Mouse (Mus musculus): ENCODE results near the gene Stmn3.

Gene Stmn3

GRCm38 (mm10) chr2:181286629-181287337, 27.5 kb downstream of the Stmn3 start:
- peak; percentile 10 for DNase-seq (ENCODE audit: inconsistent ontology term)

DNA sequence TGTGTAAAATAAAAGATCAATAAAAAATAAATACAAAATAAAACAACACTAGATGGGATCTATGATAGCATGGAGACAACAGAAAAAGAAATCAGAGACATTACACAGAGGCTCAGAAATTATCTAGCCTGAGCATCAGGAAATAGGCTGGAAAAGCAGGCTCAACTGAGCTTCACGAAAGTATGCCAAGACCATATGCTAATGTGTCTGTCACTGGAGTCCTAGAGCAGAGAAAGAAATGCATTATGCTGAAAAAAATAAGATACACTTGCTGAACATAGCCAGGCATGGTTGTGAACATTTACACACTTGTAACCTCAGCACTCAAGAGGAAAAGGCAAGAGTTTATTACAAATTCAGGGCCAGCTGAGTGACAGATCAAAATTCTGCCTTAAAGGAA, 34.3 kb downstream of the Stmn3 start:
- DNase-seq (ENCODE audit: inconsistent ontology term) = no peak

GRCm38 (mm10) chr2:181277866-181278265, 36.4 kb downstream of the Stmn3 start:
- no peak for DNase-seq (ENCODE audit: inconsistent ontology term)

DNA sequence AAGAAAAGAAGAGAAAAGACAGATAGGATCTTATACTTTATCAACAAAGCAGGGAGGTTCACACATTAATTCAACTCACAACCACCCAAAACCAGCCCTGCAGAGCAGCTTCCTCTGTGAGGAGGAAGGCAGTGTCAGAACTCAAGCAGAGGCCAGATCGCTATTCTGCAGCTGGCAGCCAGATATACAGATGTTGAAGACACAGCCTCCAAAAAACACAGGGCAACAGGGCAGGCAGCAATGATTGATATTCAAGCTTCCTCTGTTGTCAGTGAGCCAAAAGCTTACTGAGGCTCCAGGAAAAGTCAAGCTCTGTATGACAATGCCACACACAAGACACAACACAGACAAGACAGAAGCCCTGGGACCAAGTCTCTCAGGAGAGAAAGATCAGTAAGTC, 37.5 kb downstream of the Stmn3 start:
- no peak for DNase-seq (ENCODE audit: inconsistent ontology term)

DNA sequence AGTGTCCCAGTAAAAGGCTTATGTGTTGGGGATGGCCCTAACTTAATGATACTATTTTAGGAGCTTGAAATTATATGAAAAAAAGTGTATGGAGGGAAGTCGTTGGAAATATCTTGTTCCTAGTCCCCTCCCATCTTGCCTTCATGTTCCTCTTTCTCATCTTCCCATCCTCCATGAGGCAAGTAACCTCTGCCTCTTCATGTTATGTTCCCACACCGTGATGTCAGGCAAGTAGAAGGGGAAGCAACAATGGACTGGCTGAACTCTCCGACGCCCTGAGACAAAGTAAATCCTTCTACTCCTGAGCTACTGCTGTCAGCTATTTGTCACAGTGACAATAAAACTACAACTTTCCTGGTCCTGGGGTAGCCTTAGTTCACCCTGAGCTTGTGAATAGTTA, 39.7 kb downstream of the Stmn3 start:
- no peak for DNase-seq (ENCODE audit: inconsistent ontology term)

GRCm38 (mm10) chr2:181273829-181274228, 40.5 kb downstream of the Stmn3 start:
- no peak for DNase-seq (ENCODE audit: inconsistent ontology term)

DNA sequence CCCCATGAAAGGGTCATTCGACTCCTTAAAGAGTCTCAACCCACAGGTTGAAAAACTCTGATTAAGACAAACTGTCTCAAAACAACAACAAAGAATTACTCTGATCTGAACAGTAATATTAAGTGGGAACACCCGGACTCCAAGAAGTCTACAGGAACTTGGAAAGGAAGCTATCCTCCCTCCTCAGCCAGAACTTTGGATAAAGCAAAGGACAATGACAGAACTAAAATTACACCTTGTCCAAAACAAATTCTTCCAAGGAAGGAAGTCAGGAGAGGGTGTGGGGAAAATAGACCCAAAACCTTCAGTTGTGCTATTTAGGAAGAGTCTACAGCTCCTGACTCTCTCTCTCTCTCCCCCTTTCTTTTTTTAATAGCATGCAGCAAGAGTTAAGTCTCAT, 42.2 kb downstream of the Stmn3 start:
- DNase-seq (ENCODE audit: inconsistent ontology term) = no peak

DNA sequence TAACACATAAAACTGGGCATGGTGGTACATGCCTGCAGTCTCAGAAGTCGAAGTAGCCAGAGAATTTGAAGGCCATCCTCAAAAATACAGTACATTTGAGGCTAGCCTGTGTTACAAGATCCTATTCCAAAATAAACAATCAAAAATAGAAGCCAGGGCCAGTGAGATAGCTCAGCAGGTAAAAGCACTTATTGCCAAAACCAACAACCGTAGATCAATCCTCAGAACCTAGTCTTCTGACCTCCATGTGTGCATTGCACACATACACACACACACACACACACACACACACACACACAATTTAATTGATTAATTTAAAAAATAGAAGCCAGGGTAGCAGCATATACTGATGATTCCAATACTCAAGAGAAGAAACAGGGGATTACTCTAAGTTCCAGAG, 47.5 kb downstream of the Stmn3 start:
- DNase-seq (ENCODE audit: inconsistent ontology term) = no peak

Data from Muller cell, postnatal 12 days (primary cell).